Mouse (Mus musculus): ENCODE results near the gene Pik3c2b.

The Pik3c2b gene

DNA sequence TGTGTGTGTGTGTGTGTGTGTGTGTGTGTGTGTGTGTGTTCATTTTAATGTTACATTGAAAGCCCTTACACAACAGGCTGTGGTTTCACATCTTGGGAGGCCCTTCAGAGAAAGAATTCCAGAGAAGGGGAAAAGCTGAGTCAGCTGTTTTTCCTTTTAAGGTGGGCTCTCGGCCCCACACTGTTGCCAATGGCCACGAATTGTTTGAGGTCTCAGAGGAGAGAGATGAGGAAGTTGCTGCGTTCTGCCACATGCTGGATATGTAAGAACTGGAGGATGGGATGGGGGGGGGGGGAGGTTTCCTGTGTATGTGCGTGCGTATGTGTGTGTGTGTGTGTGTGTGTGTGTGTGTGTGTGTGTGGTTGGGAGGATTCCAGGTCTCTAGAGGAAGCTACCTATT, 24.7 kb downstream of the Pik3c2b start:
- in situ Hi-C loops (cut with MboI): no loop called here

DNA sequence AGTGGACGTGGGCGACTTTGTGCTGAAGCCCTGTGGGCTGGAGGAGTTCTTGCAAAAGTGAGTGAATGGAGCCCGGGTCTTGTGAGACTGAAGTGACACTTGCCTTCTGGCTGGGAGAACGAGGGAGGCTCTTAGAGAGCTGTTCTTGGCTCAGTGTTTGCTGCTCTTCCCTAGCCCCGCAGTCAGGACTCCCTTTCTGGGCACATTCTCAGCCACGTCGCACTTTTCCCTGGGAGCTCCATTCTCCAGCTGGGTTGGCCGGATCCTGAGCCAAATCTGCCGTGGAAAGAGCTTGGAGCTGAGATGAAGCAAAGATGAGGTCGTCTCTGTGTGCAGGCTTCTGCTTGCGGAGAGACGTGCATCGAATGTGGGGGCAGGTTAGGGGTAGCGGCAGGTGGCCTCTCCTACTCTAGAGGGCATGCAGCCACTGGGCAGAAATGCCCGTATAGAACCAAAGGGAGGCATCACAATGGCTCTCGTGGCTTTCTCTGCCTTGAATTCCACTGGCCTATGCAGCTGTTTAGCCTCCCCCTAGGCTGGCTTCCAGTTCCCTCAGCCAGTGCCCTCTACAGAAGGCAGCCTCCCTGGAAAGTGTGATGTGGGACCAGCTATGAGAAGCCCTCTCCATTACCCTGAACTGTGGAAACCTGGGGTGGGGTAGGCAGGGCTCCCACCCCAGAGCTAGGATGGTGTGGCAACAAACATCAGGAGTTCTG, 26.4 kb downstream of the Pik3c2b start:
- in situ Hi-C loops (cut with MboI): no loop called here

DNA sequence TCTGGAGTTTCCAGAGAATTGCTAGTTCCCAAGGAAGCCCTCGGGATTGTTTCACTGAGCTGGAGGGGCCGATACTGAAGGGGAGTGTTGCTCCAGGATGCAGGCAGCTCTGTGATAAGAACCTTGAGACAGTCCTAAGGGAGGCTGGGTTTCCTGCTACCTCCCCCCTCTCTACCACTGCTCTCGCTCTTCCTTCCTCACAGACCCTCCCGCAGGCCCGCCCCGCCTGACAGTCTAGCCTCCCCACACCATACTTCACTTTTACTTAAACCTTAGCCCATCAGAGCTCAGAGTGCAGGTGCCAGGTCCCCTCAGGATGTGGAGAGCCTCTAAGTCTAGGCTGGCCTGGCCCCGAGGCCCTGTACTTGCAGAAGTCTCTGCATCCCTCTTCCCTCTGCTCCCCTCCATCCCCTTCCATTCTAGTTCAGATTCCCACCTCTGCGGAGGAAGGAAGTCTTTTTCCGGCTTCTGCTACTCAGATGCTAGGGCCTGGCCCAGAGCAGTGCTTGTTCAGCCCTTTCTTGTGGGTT, 27.9 kb downstream of the Pik3c2b start:
- in situ Hi-C loops (cut with MboI): no loop called here

DNA sequence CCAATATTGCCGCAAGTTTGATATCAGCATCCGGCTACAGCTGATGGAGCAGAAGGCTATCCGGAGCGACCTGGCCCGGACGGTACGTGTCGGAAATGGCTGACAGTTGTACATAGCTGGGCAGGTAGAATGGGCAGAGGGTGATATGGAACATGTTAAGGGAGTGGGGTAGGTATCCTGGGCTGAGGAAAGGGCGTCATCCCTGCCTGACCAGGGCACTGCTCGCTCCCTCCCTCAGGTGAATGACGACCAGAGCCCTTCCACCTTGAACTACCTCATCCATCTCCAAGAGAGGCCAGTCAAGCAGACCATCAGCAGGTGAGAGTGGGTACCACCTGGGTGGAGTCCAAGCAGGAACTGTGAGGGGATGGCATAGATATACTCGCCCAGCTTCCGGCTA, 29.1 kb downstream of the Pik3c2b start:
- in situ Hi-C loops (cut with MboI): no loop called here

DNA sequence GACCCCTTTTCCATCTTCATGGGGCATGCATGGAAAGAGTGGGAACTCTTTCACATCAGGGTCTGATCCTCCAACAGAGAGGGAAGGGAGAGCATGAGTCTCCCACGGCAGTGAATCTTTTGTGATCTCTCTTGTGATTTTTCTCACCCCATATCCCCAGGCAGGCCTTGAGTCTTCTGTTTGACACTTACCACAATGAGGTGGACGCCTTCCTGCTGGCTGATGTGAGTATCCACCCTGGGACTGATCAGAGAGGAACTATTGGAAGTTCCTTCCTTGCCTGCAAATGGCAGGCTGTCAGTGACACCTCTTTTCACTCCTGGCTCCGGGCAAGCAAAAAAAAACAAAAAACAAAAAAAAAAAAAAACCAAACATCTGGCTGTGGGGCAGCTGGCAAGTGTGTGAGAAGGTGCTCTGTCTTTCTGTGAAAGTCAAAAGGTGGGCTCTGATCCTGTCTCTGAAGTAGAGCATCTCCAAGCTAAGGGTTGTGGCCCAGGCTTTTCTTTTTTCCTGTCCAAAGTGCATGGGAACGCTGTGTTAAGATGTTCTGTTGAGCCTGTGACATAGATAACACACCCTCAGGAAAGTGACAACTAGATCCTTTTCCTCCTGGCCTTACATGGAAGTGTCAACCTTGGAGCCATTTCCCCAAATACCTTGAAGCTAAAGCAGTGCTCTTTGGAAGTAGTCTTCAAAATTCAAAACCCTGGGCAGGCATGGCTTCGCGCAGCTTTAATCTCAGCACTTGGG, 30.4 kb downstream of the Pik3c2b start:
- in situ Hi-C loops (cut with MboI): no loop called here

DNA sequence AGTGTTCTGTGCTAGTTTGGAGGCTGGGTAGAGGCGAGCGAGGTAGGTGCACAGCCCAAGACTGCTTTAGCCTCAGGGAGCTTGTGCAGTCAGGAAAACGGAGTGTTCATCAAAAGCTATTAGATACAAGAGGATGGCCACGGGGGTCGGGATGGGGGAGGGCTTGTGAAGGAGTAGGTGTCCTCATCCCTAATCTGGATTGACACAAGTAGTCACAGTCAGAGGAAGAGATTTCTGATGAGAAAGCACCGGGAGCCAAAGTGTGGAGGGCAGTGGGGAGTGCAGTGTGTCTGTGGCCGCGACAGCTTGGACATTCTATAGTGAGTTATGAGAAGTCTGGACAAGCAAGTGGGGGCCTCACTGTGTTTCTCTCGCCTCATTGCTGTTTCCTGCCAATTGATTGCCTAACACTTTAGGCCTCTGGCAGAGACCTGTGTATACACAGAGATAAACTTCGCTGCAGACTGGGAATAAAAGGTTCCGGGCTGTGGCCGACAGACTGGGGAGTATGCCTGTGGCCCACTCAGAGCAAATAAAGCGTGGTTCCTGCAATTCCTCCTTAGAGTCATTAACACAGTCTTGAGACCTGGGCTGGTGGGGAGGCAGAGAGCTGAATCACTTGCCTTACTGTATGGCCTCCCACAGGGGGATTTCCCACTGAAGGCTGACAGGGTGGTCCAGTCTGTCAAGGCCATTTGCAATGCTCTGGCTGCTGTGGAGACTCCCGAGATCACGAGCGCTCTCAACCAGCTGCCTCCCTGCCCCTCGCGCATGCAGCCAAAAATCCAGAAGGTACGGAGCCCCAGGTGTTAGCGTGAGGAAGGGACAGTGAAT, 31.4 kb downstream of the Pik3c2b start:
- in situ Hi-C loops (cut with MboI): no loop called here

DNA sequence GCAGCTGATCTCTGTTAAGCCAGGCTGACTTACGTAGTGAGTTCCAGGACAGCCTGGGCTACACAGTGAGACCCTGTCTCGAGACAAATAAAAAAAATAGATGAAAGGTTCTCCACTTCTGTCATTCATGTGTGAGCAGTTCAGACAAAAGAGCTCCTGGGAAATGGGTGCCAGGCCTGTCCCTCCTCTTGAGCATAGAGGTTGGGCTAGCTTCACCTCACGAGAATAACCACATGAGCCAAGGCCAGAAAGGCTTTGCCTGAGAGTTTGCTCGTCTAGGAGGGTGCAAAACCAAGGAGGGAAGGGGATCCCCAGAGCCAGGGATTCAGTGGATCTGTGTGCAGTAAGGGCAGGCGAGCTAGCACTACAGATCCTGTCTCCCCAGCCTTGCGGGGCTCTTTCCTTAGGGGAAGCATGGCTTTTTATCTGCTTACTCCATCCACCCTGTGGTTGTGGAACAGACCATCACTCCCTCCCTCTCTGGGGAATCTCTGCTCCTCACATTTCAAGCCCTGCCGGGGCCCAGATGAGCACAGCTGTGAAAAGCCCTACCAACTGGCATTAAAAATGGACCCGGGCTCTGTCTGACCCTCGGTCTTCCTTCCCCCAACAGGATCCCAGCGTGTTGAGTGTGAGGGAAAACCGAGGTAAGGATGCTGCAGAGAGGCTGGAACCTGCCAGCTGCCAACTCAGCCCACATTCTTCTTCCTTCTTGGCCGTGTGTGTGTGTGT, 32.3 kb downstream of the Pik3c2b start:
- in situ Hi-C loops (cut with MboI): no loop called here

DNA sequence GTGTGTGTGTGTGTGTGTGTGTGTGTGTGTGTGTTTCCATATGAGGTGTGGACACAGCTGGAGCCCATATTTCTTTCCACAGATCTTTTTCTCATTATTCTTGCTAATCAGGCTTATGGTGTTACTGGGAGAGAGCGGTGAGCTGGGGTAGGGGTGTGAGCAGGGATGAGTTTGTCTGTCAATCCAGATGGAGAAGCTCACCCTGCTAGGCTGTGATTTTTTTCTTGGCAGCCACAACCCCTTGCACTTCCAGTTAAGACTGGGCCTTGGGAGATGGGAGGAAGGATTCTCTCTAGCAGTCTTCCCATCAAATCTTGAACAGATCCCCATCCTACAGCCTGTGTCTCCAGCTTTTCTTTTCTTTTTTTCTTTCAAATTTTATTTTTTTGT, 32.9 kb downstream of the Pik3c2b start:
- in situ Hi-C loops (cut with MboI): no loop called here

DNA sequence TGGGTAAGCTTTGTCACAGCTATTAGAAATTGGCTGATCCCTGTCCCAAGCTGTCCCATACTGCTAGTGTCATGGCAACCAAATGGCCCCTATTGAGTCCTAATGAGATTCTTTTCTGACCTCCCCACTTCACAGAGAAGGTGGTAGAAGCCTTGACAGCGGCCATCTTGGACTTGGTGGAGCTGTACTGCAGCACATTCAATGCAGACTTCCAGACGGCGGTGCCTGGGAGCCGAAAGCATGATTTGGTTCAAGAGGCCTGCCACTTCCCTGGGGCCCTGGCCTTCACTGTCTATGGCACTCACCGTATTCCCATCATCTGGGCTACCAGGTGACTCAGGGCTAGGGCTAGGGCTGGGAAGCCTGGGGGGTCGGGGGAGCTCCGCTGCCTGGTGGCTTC, 34.0 kb downstream of the Pik3c2b start:
- in situ Hi-C loops (cut with MboI): no loop called here

DNA sequence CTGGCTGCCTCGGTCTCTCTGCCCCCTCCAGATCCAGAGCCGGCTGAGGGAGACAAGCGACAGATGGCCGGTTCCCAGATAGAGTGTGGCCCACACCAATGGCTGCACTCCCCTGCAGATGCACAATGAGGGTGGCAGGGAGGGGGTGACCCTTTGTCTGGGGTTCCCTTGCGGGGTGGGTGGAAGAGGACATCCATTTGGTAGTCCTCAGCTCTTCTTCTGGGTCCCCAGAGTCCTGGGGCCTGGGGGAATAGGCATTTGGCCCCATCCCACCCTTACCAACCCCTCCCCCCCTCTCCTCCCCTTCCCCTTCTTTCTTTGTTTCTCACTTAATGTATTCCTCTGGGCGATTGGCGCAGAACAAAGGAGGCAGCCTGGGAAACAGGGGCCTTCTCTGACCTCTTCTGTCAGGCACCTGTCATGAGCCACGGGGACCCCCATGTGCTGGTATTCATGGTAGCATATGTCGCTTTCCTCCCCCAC, 34.7 kb downstream of the Pik3c2b start:
- in situ Hi-C loops (cut with MboI): loop anchor here (10.0 kb wide), 1 partner anchor 45 kb away; the partner anchor contains the start of gene Mdm4

DNA sequence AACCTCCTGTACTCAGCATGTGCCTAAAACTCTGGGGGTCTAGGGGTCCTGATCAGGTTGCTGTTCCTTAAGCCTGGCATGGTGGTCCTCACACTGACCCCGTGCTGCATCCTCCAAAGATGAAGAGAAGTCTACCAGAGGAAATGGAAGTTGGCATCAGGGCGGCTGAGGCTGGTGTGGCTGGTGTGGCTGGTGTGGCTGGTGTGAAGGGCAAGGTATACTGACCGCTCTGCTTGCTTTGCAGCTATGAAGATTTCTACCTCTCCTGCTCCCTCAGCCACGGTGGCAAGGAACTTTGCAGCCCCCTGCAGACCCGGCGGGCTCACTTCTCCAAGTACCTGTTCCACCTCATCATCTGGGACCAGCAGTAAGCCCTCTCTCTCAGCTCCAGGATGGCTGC, 35.2 kb downstream of the Pik3c2b start:
- in situ Hi-C loops (cut with MboI): loop anchor here (10.0 kb wide), 1 partner anchor 46 kb away; the partner anchor contains the start of gene Mdm4

DNA sequence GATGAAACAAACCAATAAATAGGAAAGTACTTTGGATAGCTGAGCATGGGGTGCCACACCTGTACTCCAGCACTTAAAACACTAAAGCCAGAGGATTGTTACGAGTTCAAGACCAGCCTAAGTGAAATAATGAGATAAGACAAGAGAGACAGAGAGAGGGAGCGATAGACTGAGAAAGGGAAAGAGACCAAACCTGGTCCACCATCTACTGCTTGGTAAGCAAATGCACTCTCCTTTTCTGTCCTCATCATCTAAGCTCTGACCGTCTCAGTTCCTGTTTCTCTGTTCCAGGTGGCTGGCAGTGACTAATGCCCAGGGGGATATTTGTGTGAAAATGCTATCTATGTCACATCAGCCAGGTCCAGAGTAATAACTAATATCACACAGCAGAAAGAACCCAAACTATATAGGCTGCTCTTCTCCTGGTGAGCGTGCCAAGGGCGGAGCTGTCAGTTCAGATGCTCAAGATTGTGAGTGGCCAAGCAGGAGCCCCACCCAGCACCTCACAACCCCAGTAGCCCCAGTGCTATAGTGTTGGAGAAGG, 37.6 kb downstream of the Pik3c2b start:
- in situ Hi-C loops (cut with MboI): loop anchor here (10.0 kb wide), 1 partner anchor 48 kb away; the partner anchor contains the start of gene Mdm4

DNA sequence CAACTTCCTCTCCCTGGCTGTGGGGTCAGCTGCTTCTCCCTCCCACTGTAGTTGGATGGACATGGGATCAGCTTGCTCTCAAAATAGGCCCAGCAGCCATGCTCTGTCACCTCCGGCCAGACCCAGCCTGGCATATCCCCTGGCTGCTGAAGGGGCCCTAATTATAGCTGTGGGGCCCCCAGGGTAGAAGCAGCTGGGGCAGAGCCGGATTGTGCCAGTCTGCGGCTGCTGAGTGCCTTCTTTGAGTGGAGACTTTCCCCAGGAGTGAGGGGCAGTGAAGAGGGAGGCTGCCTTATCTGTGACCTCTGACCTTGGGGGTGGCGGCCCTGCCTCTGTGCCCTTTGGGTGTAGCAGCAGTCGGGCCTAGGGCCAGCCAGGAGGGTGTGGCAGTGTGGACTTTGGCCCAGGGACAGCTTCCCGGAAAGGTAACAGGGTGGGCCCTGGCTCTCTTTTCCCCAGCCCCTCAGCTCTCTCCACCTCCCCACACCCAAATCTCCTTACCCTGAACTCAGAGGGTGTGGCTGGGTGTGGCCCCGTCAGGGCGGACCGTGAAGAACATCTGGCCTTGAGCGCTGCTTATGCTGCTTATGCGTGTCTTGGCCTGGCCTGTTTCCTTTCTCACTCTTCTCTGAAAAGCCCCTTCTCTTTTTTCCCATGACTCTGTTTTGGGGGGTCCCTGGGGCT, 38.6 kb downstream of the Pik3c2b start:
- in situ Hi-C loops (cut with MboI): loop anchor here (10.0 kb wide), 1 partner anchor 49 kb away; the partner anchor contains the start of gene Mdm4

DNA sequence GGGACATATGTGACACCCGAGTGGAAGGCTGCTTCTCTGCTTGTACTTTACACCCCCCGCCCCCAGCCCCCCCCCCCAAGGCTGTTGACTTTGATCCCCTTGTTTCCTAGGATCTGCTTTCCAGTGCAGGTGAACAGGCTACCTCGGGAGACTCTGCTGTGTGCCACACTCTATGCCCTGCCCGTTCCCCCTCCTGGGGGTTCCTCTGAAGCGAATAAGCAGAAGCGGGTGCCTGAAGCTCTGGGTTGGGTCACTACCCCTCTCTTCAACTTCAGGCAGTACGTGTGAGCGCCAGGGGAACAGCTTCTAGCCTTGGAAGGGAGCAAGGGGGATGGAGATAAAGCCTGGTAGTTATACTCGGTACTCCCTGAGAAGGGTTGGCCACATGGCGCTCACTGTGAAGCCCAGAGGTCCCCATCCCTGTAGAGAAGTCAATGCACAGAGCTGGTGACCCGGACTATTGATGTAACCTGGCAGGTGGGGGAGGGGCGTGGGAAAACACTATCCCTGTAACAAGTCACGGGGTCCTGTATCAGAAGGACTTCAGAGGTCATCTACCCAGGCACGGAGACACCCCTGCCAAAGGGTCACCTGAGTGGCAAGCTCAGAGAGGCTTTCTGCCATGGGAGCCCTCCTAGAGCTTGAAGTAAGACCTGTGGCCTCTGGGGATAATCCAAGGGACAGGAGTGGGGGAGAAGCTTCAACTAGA, 39.4 kb downstream of the Pik3c2b start:
- in situ Hi-C loops (cut with MboI): loop anchor here (5.0 to 10.0 kb wide), 2 partner anchors 33 to 50 kb away; partner anchors contain the start of gene Mdm4

DNA sequence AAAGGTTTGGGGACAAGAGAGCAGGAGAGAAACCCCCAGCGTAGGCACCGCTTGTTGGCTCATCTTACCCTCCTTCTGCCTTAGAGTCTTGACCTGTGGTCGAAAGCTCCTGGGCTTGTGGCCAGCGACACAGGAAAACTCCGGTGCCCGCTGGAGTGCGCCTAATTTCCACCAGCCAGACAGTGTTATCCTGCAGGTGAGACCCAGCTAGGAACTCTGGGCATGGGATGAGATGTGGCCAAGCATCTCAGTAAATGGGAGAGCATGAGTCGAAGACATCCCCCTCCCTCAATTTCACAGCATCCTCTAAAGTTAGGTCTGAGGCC, 39.9 kb downstream of the Pik3c2b start:
- in situ Hi-C loops (cut with MboI): loop anchor here (5.0 to 10.0 kb wide), 2 partner anchors 33 to 51 kb away; partner anchors contain the start of gene Mdm4

DNA sequence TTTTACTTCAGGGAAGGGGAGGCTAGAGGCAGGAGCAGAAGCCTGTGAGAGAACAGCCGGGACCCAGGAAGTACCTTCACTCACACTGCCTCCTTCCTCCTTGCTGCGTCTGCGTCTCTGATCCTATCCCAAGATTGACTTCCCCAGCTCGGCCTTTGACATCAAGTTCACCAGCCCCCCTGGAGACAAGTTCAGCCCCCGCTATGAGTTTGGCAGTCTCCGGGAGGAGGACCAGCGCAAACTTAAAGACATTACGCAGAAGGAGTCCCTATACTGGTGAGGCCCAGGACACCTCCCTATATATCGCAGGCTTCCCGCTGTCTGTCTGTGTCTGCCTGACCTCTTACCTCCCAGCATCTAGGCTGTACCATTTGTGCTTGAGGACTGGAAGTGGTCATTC, 41.3 kb downstream of the Pik3c2b start:
- in situ Hi-C loops (cut with MboI): loop anchor here (5.0 to 10.0 kb wide), 2 partner anchors 35 to 52 kb away; partner anchors contain the start of gene Mdm4

DNA sequence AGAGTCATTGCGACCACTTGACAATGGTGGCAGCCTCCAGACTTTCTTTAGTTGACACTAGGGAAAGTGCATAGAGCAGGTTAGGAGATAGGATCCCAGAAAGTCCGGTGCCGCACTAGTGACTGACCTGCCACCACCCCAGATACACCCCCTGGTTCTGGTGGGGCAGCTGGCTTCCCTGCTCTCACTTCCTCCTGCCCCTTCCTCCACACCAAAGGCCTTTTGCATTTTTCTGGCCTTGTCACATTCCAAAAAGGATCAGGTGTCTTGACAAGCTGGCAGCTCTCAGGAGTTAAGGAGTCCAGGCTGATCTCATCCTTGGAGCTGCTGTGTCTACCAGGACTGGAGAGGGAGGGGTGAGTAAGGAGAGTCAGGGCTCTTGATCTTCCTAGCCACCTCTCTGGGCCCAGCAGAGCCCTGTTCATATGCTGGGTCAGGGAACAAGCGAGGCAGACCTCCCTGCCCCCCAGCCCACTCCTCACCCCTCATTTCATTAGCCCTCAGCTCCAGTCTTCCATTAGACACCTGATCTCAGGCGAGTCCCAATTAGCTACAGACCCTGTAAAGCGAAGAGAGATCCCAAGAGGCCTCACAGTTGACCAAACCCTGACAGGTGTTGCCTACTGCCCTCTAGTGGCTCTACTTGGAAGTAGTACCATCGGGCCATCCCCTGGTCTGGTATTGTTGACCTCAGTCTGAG, 41.9 kb downstream of the Pik3c2b start:
- in situ Hi-C loops (cut with MboI): loop anchor here (5.0 to 10.0 kb wide), 2 partner anchors 35 to 53 kb away; partner anchors contain the start of gene Mdm4

DNA sequence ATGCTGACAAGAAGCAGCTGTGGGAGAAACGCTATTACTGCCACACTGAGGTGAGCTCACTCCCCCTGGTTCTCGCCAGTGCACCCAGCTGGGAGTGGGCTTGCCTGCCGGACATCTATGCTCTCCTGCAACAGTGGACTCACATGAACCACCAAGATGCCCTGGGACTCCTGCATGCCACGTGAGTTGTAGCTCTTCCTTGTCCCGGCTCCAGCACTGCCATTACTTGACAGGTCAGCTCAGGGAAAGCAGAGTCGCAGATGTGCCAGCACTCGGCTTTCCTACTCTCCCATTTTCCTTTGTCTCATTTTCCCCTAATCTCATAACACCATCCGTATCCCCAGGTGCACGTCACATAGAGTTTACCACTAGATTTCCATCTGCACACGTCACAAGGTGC, 42.7 kb downstream of the Pik3c2b start:
- in situ Hi-C loops (cut with MboI): loop anchor here (5.0 to 10.0 kb wide), 2 partner anchors 36 to 53 kb away; partner anchors contain the start of gene Mdm4

DNA sequence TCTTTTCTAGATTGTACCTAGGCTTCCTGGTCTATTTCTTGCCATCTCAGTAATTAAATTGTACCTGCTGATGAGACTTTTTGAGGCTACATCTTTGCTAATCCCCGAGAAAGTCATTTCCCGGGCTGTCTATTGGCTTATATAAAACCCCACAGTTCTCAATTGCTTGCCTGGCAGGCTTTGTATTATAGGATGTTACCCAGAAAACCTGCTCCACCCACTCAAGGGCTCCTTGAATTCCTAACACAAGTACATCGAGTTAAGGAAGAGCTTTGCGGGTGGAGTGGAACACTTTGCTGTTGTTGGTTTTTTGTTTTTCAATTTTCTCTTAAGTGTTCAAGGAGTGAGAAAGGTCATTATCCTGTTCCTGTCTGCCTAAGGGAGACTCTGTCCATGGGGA, 43.9 kb downstream of the Pik3c2b start:
- in situ Hi-C loops (cut with MboI): loop anchor here (5.0 to 10.0 kb wide), 2 partner anchors 37 to 55 kb away; partner anchors contain the start of gene Mdm4

Measured in mature B cell (primary cell).